Mouse (Mus musculus) cerebellum, adult 8-10 months (tissue): ENCODE results near the gene Gpr146.

Experiments
- DNase-seq: peaks from one replicate; pipeline ENCODE4 v3.0.0; 2022

Gene Gpr146

GRCm38 (mm10) chr5:139359244-139359643 lies 18.3 kb upstream of the Gpr146 start:
- DNase-seq = no peak

- no peak for DNase-seq
Measured at GRCm38 (mm10) chr5:139363858-139364257, 13.6 kb upstream of the Gpr146 start.

- DNase-seq = peak; percentile 93
Measured at GRCm38 (mm10) chr5:139364260-139364910, 13.1 kb upstream of the Gpr146 start.

- no peak for DNase-seq
Measured at GRCm38 (mm10) chr5:139364911-139365571, 12.5 kb upstream of the Gpr146 start.

- no peak for DNase-seq
Measured at GRCm38 (mm10) chr5:139365827-139366226, 11.7 kb upstream of the Gpr146 start.

GRCm38 (mm10) chr5:139366484-139366883 lies 11.0 kb upstream of the Gpr146 start:
- no peak for DNase-seq

- no peak for DNase-seq
Measured at GRCm38 (mm10) chr5:139367884-139368458, 9.5 kb upstream of the Gpr146 start.

- DNase-seq = no peak
Measured at GRCm38 (mm10) chr5:139368638-139369320, 8.7 kb upstream of the Gpr146 start.

GRCm38 (mm10) chr5:139370336-139370735 lies 7.2 kb upstream of the Gpr146 start:
- no peak for DNase-seq

GRCm38 (mm10) chr5:139371118-139371517 lies 6.4 kb upstream of the Gpr146 start:
- no peak for DNase-seq

GRCm38 (mm10) chr5:139371631-139372401 lies 5.7 kb upstream of the Gpr146 start:
- DNase-seq = peak; percentile 82

GRCm38 (mm10) chr5:139373126-139373525 lies 4.4 kb upstream of the Gpr146 start:
- no peak for DNase-seq

- no peak for DNase-seq
Measured at GRCm38 (mm10) chr5:139373889-139374444, 3.5 kb upstream of the Gpr146 start.

GRCm38 (mm10) chr5:139374841-139375240 lies 2.7 kb upstream of the Gpr146 start:
- DNase-seq = no peak

- no peak for DNase-seq
Measured at GRCm38 (mm10) chr5:139378271-139378556, 717 bp downstream of the Gpr146 start.

- no peak for DNase-seq
Measured at GRCm38 (mm10) chr5:139378986-139379629, 1.6 kb downstream of the Gpr146 start.

GRCm38 (mm10) chr5:139379771-139380384 lies 2.4 kb downstream of the Gpr146 start:
- DNase-seq = no peak

GRCm38 (mm10) chr5:139380385-139381248 lies 3.1 kb downstream of the Gpr146 start:
- peak; percentile 87 for DNase-seq

- no peak for DNase-seq
Measured at GRCm38 (mm10) chr5:139381586-139382513, 4.4 kb downstream of the Gpr146 start.

- no peak for DNase-seq
Measured at GRCm38 (mm10) chr5:139382760-139383159, 5.3 kb downstream of the Gpr146 start.
